30 mouse cellular contexts compared by ENCODE assay signal in genomic region chr4:88396995-88397521, GRCm38 (mm10). TPM values are rescaled to one million over a fixed set of nuclear protein-coding genes. Genes with fewer than 3 reads are reported as not detected.
DNase-seq lines count a peak whose midpoint lies in the region; ATAC-seq and TF ChIP-seq lines count a peak whose summit lies in the region.
"Had no signal": no experiment of that assay in that cellular context is flagged by ENCODE, and none has a peak within 500 bp of the region (broad histone marks: within the 10 kb centered on the region; RNA-seq: fewer than 3 reads in every experiment).

No protein-coding gene starts in this region.

- H3K9me3 ChIP-seq in intestine, embryonic 14.5 days (ENCODE audit: control insufficient read depth, low read length): no peaks in the 10 kb centered on the region
- H3K9me3 ChIP-seq in intestine, postnatal 0 days (ENCODE audit: control insufficient read depth): no peaks in the 10 kb centered on the region
- H3K9me3 ChIP-seq in intestine, embryonic 15.5 days: no peaks in the 10 kb centered on the region
- H3K9me3 ChIP-seq in forebrain, embryonic 11.5 days (ENCODE audit: control insufficient read depth, low read length): no peaks in the 10 kb centered on the region
- H3K9me3 ChIP-seq: embryonic facial prominence, embryonic 12.5 days; forebrain, embryonic 10.5 days; kidney, embryonic 15.5 days; limb, embryonic 13.5 days; midbrain, embryonic 10.5 days had no signal

- H3K27me3 ChIP-seq in intestine, embryonic 14.5 days (replicated peaks; ENCODE audit: control insufficient read depth, insufficient read depth, low read length): no peaks in the 10 kb centered on the region
- no peaks in the 10 kb centered on the region for H3K27me3 ChIP-seq in intestine, postnatal 0 days (replicated peaks; ENCODE audit: control insufficient read depth, insufficient read depth, low read length)
- no peaks in the 10 kb centered on the region for H3K27me3 ChIP-seq in intestine, embryonic 15.5 days (replicated peaks)
- no peaks in the 10 kb centered on the region for H3K27me3 ChIP-seq in forebrain, embryonic 11.5 days (ENCODE audit: control insufficient read depth, insufficient read depth, low read length)
- H3K27me3 ChIP-seq: embryonic facial prominence, embryonic 12.5 days; kidney, embryonic 15.5 days; limb, embryonic 13.5 days had no signal

- H3K4me3 ChIP-seq in intestine, embryonic 14.5 days (ENCODE audit: low read depth, low read length): no peak overlapping the region
- H3K4me3 ChIP-seq in intestine, postnatal 0 days (ENCODE audit: low read depth, low read length): no peak overlapping the region
- no peak overlapping the region for H3K4me3 ChIP-seq in intestine, embryonic 15.5 days (replicated peaks)
- no peak overlapping the region for H3K4me3 ChIP-seq in forebrain, embryonic 11.5 days (ENCODE audit: low read depth, low read length)
- H3K4me3 ChIP-seq: embryonic facial prominence, embryonic 12.5 days; forebrain, embryonic 10.5 days; kidney, embryonic 15.5 days; limb, embryonic 13.5 days; midbrain, embryonic 10.5 days had no signal

- no peak overlapping the region for H3K4me2 ChIP-seq in intestine, embryonic 14.5 days (ENCODE audit: low read length)
- no peak overlapping the region for H3K4me2 ChIP-seq in intestine, postnatal 0 days (replicated peaks; ENCODE audit: low read depth)
- no peak overlapping the region for H3K4me2 ChIP-seq in intestine, embryonic 15.5 days (replicated peaks)
- no peak overlapping the region for H3K4me2 ChIP-seq in forebrain, embryonic 11.5 days (ENCODE audit: low read depth, low read length, severe bottlenecking)
- H3K4me2 ChIP-seq: embryonic facial prominence, embryonic 12.5 days; kidney, embryonic 15.5 days; limb, embryonic 13.5 days; liver, embryonic 11.5 days had no signal

- H3K9ac ChIP-seq in intestine, embryonic 14.5 days (ENCODE audit: low read length): no peak overlapping the region
- no peak overlapping the region for H3K9ac ChIP-seq in intestine, postnatal 0 days (ENCODE audit: low read depth, low read length)
- no peak overlapping the region for H3K9ac ChIP-seq in intestine, embryonic 15.5 days
- no peak overlapping the region for H3K9ac ChIP-seq in forebrain, embryonic 11.5 days (ENCODE audit: low read length)
- H3K9ac ChIP-seq: embryonic facial prominence, embryonic 12.5 days; kidney, embryonic 15.5 days; limb, embryonic 13.5 days had no signal

- TF ChIP-seq CTCF in intestine, postnatal 0 days (IDR thresholded peaks at IDR 0.05; ENCODE audit: low read depth): no peak

- 44% methylated on average over 6 of the region's 6 CpGs for WGBS in intestine, embryonic 14.5 days
- 61% methylated on average over 6 of the region's 6 CpGs for WGBS in intestine, postnatal 0 days
- 42% methylated on average over 6 of the region's 6 CpGs for WGBS in intestine, embryonic 15.5 days
- 85% methylated on average over 6 of the region's 6 CpGs for WGBS in forebrain, embryonic 11.5 days

- no peaks in the 10 kb centered on the region for H3K4me1 ChIP-seq in intestine, embryonic 14.5 days (replicated peaks; ENCODE audit: control insufficient read depth, insufficient read depth, low read length)
- H3K4me1 ChIP-seq in intestine, postnatal 0 days (replicated peaks; ENCODE audit: control insufficient read depth, insufficient read depth, low read length): no peaks in the 10 kb centered on the region
- H3K4me1 ChIP-seq in intestine, embryonic 15.5 days (replicated peaks): 0 out of 2 replicates have a peak, but pooled peaks cover 2% of the 10 kb centered on the region
- H3K4me1 ChIP-seq in forebrain, embryonic 11.5 days (replicated peaks; ENCODE audit: control insufficient read depth, insufficient read depth, low read length): no peaks in the 10 kb centered on the region
- H3K4me1 ChIP-seq: embryonic facial prominence, embryonic 12.5 days; forebrain, embryonic 10.5 days; kidney, embryonic 15.5 days; midbrain, embryonic 10.5 days had no signal

- peak overlapping the region; percentile 43; the same call in 1 of the 2 replicates for H3K27ac ChIP-seq in intestine, embryonic 14.5 days (ENCODE audit: low read depth)
- H3K27ac ChIP-seq in intestine, postnatal 0 days (ENCODE audit: low read depth, low read length): no peak overlapping the region
- H3K27ac ChIP-seq in intestine, embryonic 15.5 days: 0 out of 2 replicates have a peak overlapping the region, but pooled peaks have one; percentile 15
- no peak overlapping the region for H3K27ac ChIP-seq in forebrain, embryonic 11.5 days (ENCODE audit: low read depth, low read length)
- H3K27ac ChIP-seq: embryonic facial prominence, embryonic 12.5 days; forebrain, embryonic 10.5 days; kidney, embryonic 15.5 days; limb, embryonic 13.5 days; midbrain, embryonic 10.5 days had no signal

- H3K36me3 ChIP-seq in intestine, embryonic 14.5 days (ENCODE audit: control insufficient read depth, insufficient read depth, low read length): no peaks in the 10 kb centered on the region; the same call in 1 of the 2 replicates
- H3K36me3 ChIP-seq in intestine, postnatal 0 days (ENCODE audit: control insufficient read depth, insufficient read depth): peaks cover 3% of the 10 kb centered on the region; the same call in 1 of the 2 replicates
- H3K36me3 ChIP-seq in intestine, embryonic 15.5 days: no peaks in the 10 kb centered on the region
- no peaks in the 10 kb centered on the region for H3K36me3 ChIP-seq in forebrain, embryonic 11.5 days (ENCODE audit: control insufficient read depth, insufficient read depth, low read length)
- H3K36me3 ChIP-seq: embryonic facial prominence, embryonic 12.5 days; kidney, embryonic 15.5 days; limb, embryonic 13.5 days had no signal

- no peak for ATAC-seq in intestine, embryonic 14.5 days (replicated peaks; ENCODE audit: low FRiP score, low TSS enrichment, low read depth)
- no peak for ATAC-seq in intestine, postnatal 0 days
- peak; percentile 53; the same call in 1 of the 2 replicates for ATAC-seq in intestine, embryonic 15.5 days
- ATAC-seq in forebrain, embryonic 11.5 days (replicated peaks; ENCODE audit: low FRiP score): no peak
- ATAC-seq: activated CD4-positive, CD25-positive, alpha-beta regulatory T cell, adult 4 months; CD4-positive, CD25-positive, alpha-beta regulatory T cell, adult 4 months; forebrain, embryonic 16.5 days; hindbrain, embryonic 16.5 days; midbrain, embryonic 16.5 days had no signal

- DNase-seq in intestine, embryonic 14.5 days (ENCODE audit: low spot score): no peak
- peak; percentile 12 for DNase-seq in lung, postnatal 10 days
- no peak for DNase-seq in lung, postnatal 14 days
- DNase-seq in Muller cell, postnatal 12 days (ENCODE audit: inconsistent ontology term): peak; percentile 48
- DNase-seq in forebrain, embryonic 11.5 days (ENCODE audit: low spot score): no peak
- DNase-seq in layer of hippocampus, postnatal 36 days: no peak
- DNase-seq: adrenal gland, adult 8-10 months; cerebellum, adult 11 months; cerebellum, adult 9-10 months; cerebellum, postnatal 36 days; gastrocnemius, postnatal 10 days; heart, postnatal 14 days; kidney, adult 11 months; kidney, postnatal 25 days; retina, postnatal 1 day; right cerebral cortex, postnatal 14 days; thymus, postnatal 14 days had no signal

RNA-seq across cellular contexts. Expression of gene Hacd4, which starts 41.7 kb away (rescaled TPM):
- 16.7 and 19.4 TPM in 2 replicates for polyA plus RNA-seq in intestine, embryonic 14.5 days (2014; fragmentation: Nextera tagmentation; extraction: Ambion mirVana)
- polyA plus RNA-seq in intestine, postnatal 0 days (2015; fragmentation: Nextera tagmentation; extraction: Ambion mirVana): 6.6 and 7.4 TPM in 2 replicates
- polyA plus RNA-seq in intestine, embryonic 15.5 days (2015; fragmentation: Nextera tagmentation; extraction: Ambion mirVana): 12.2 and 12.7 TPM in 2 replicates
- polyA plus RNA-seq in forebrain, embryonic 11.5 days (2014; fragmentation: Nextera tagmentation; extraction: Ambion mirVana): 3.1 and 3.8 TPM in 2 replicates
- total RNA-seq in layer of hippocampus, postnatal 36 days (2021): 1 to 10 TPM; 1.4 to 1.6 TPM

Comparison
In these comparisons a context has a peak if more than half of its experiments do, and no peak if none do; other contexts are left out.
1. DNase-seq: peak in lung, postnatal 10 days (single experiment) and Muller cell, postnatal 12 days (single experiment); none in intestine, embryonic 14.5 days (single experiment), lung, postnatal 14 days (single experiment), forebrain, embryonic 11.5 days (single experiment) and layer of hippocampus, postnatal 36 days (0 of 2).
2. H3K27ac ChIP-seq: peak in intestine, embryonic 14.5 days (single experiment) and intestine, embryonic 15.5 days (single experiment); none in intestine, postnatal 0 days (single experiment) and forebrain, embryonic 11.5 days (single experiment).